Mouse (Mus musculus): ENCODE data around the gene Abcg5. TPM values are rescaled to one million over a fixed set of nuclear protein-coding genes. Genes with fewer than 3 reads are reported as not detected.

Gene Abcg5
- total RNA-seq, 2 experiments from 2014 or later, result not detected

- no peak for DNase-seq
Measured at GRCm38 (mm10) chr17:84608606-84609005, 74.2 kb downstream of the Abcg5 start.

Other genes starting within 250 kb of the Abcg5 start
- gene Thada, start 216.8 kb downstream of the Abcg5 start, total RNA-seq (2021), result 10 to 100 TPM; 15.6 to 20.3 TPM
- 1 to 10 TPM; 4.6 to 5.2 TPM for gene Plekhh2, start 171.1 kb downstream of the Abcg5 start, total RNA-seq (2021)
- gene Dync2li1, start 56.5 kb downstream of the Abcg5 start, total RNA-seq (2021), result 10 to 100 TPM; 23.9 to 43.4 TPM
- not detected for gene Abcg8, start 6.7 kb downstream of the Abcg5 start, total RNA-seq (2021)
- gene Lrpprc, start 107.8 kb upstream of the Abcg5 start, total RNA-seq (2021), result 10 to 100 TPM; 73.2 to 82.1 TPM